Mouse (Mus musculus): Measurements from ENCODE around the gene Mcm2. TPM values are rescaled to one million over a fixed set of nuclear protein-coding genes. Genes with fewer than 3 reads are reported as not detected.

The Mcm2 gene
- polyA plus RNA-seq, 1 experiment: 10.2 TPM

- 94% methylated on average over 12 of the region's 12 CpGs for WGBS
- no peak for TF ChIP-seq POLR2A (IDR thresholded peaks at IDR 0.05; ENCODE audit: low read depth, low read length)
- TF ChIP-seq CTCF (conservative IDR thresholded peaks at IDR 0.05; ENCODE audit: insufficient read depth, insufficient read length, low read depth, low read length): no peak
- Histone ChIP-seq H3K27me3 (replicated peaks; ENCODE audit: control insufficient read depth, insufficient read depth, low read length) (no peaks in the 10 kb centered on the region), H3K4me1 (ENCODE audit: control insufficient read depth, insufficient read depth, low read length) (peaks cover 12% of the 10 kb centered on the region), H3K4me3 (ENCODE audit: insufficient read depth, low read depth, low read length) (no peak overlapping the region), H3K27ac (ENCODE audit: insufficient read depth, low read depth, low read length) (no peak overlapping the region), H3K36me3 (ENCODE audit: control insufficient read depth, insufficient read depth, low read length) (no peaks in the 10 kb centered on the region)
- no peak for DNase-seq
Observed at GRCm38 (mm10) chr6:88837999-88838398, 60.6 kb downstream of the Mcm2 start.

GRCm38 (mm10) chr6:88836178-88836819 lies 62.3 kb downstream of the Mcm2 start:
- TF ChIP-seq POLR2A (IDR thresholded peaks at IDR 0.05; ENCODE audit: low read depth, low read length) (no peak), CTCF (conservative IDR thresholded peaks at IDR 0.05; ENCODE audit: insufficient read depth, insufficient read length, low read depth, low read length) (no peak)
- WGBS: 85% methylated on average over 28 of the region's 28 CpGs
- DNase-seq: no peak
- no peaks in the 10 kb centered on the region for H3K36me3 ChIP-seq (ENCODE audit: control insufficient read depth, insufficient read depth, low read length)
- peaks cover 12% of the 10 kb centered on the region for H3K4me1 ChIP-seq (ENCODE audit: control insufficient read depth, insufficient read depth, low read length)
- no peak overlapping the region for H3K4me3 ChIP-seq (ENCODE audit: insufficient read depth, low read depth, low read length)
- no peaks in the 10 kb centered on the region for H3K27me3 ChIP-seq (replicated peaks; ENCODE audit: control insufficient read depth, insufficient read depth, low read length)
- H3K27ac ChIP-seq (ENCODE audit: insufficient read depth, low read depth, low read length): no peak overlapping the region

- 70% methylated on average over 5 of the region's 5 CpGs for WGBS
- Histone ChIP-seq H3K27me3 (replicated peaks; ENCODE audit: control insufficient read depth, insufficient read depth, low read length) (no peaks in the 10 kb centered on the region), H3K27ac (ENCODE audit: insufficient read depth, low read depth, low read length) (no peak overlapping the region), H3K4me3 (ENCODE audit: insufficient read depth, low read depth, low read length) (no peak overlapping the region), H3K4me1 (ENCODE audit: control insufficient read depth, insufficient read depth, low read length) (0 out of 2 replicates have a peak, but pooled peaks cover 4% of the 10 kb centered on the region), H3K36me3 (ENCODE audit: control insufficient read depth, insufficient read depth, low read length) (no peaks in the 10 kb centered on the region)
- no peak for DNase-seq
- TF ChIP-seq POLR2A (IDR thresholded peaks at IDR 0.05; ENCODE audit: low read depth, low read length) (no peak), CTCF (conservative IDR thresholded peaks at IDR 0.05; ENCODE audit: insufficient read depth, insufficient read length, low read depth, low read length) (no peak)
Observed at GRCm38 (mm10) chr6:88835047-88835446, 63.5 kb downstream of the Mcm2 start.

Other genes with a start within 250 kb of the Mcm2 start
- 152 and 159 TPM in 2 replicates for gene Mgll, start 174.4 kb downstream of the Mcm2 start, polyA plus RNA-seq (2012; rRNA removed)
- gene Abtb1, start 56.8 kb downstream of the Mcm2 start, polyA plus RNA-seq (2012; rRNA removed): 52.8 and 67.8 TPM in 2 replicates
- gene Podxl2, start 23.7 kb downstream of the Mcm2 start, polyA plus RNA-seq (2012; rRNA removed): 12.5 and 15.7 TPM in 2 replicates
- gene Tpra1, start 3.5 kb upstream of the Mcm2 start, polyA plus RNA-seq (2012; rRNA removed): 132 and 156 TPM in 2 replicates